Comparison of ENCODE assay signal across 11 mouse cellular contexts in genomic region chr17:28117451-28118209, GRCm38 (mm10). TPM values are rescaled to one million over a fixed set of nuclear protein-coding genes. Genes with fewer than 3 reads are reported as not detected.
DNase-seq lines count a peak whose midpoint lies in the region; ATAC-seq and TF ChIP-seq lines count a peak whose summit lies in the region.
"Had no signal": no experiment of that assay in that cellular context is flagged by ENCODE, and none has a peak within 500 bp of the region (broad histone marks: within the 10 kb centered on the region; RNA-seq: fewer than 3 reads in every experiment).

No protein-coding gene starts in this region.

- no peaks in the 10 kb centered on the region for H3K9me3 ChIP-seq in hindbrain, embryonic 12.5 days (replicated peaks)
- no peaks in the 10 kb centered on the region for H3K9me3 ChIP-seq in hindbrain, postnatal 0 days (ENCODE audit: low read length)
- H3K9me3 ChIP-seq: G1E had no signal

- no peak for DNase-seq in hindbrain, postnatal 0 days (ENCODE audit: low spot score)
- peak; percentile 82 for DNase-seq in adrenal gland, adult 2 months
- peak; percentile 13 to 42 for DNase-seq in gastrocnemius, adult 8-10 months (ENCODE audit: low spot score in 2 of 2)
- DNase-seq in heart, postnatal 36 days, result peak; percentile 43 to 46
- no peak for DNase-seq in right cerebral cortex, postnatal 14 days
- DNase-seq in kidney, postnatal 10 days, result no peak

- TF ChIP-seq CTCF in hindbrain, postnatal 0 days (IDR thresholded peaks at IDR 0.05; ENCODE audit: low read depth), result no peak

- ATAC-seq in hindbrain, embryonic 12.5 days (ENCODE audit: low FRiP score), result no peak
- no peak; the same call in 1 of the 2 replicates for ATAC-seq in hindbrain, postnatal 0 days
- ATAC-seq in activated CD4-positive, CD25-positive, alpha-beta regulatory T cell, adult 4 months, result no peak

- intact Hi-C loops in heart, postnatal 36 days (cut with DNase I), result no loop called here

- no peak overlapping the region for H3K27ac ChIP-seq in hindbrain, embryonic 12.5 days
- H3K27ac ChIP-seq in hindbrain, postnatal 0 days, result no peak overlapping the region
- H3K27ac ChIP-seq: macrophage had no signal

- H3K36me3 ChIP-seq in hindbrain, embryonic 12.5 days, result no peaks in the 10 kb centered on the region
- no peaks in the 10 kb centered on the region for H3K36me3 ChIP-seq in hindbrain, postnatal 0 days (ENCODE audit: insufficient read depth, low read length)
- H3K36me3 ChIP-seq: G1E had no signal

- no peak overlapping the region for H3K4me3 ChIP-seq in hindbrain, embryonic 12.5 days
- no peak overlapping the region for H3K4me3 ChIP-seq in hindbrain, postnatal 0 days (ENCODE audit: low read length)

- peaks cover 16% of the 10 kb centered on the region for H3K4me1 ChIP-seq in hindbrain, embryonic 12.5 days
- no peaks in the 10 kb centered on the region for H3K4me1 ChIP-seq in hindbrain, postnatal 0 days (ENCODE audit: insufficient read depth, low read length)

- H3K27me3 ChIP-seq in hindbrain, embryonic 12.5 days, result no peaks in the 10 kb centered on the region
- H3K27me3 ChIP-seq in hindbrain, postnatal 0 days (ENCODE audit: insufficient read depth, low read length), result no peaks in the 10 kb centered on the region

- H3K4me2 ChIP-seq in hindbrain, embryonic 12.5 days (replicated peaks), result no peak overlapping the region
- no peak overlapping the region for H3K4me2 ChIP-seq in hindbrain, postnatal 0 days (ENCODE audit: low read depth, low read length)

- 0 out of 2 replicates have a peak overlapping the region, but pooled peaks have one; percentile 18 for H3K9ac ChIP-seq in hindbrain, embryonic 12.5 days
- no peak overlapping the region for H3K9ac ChIP-seq in hindbrain, postnatal 0 days (replicated peaks; ENCODE audit: low read length)

- WGBS in hindbrain, embryonic 12.5 days, result 45% methylated on average over 19 of the region's 19 CpGs
- WGBS in hindbrain, postnatal 0 days, result 34% methylated on average over 19 of the region's 19 CpGs

RNA-seq across cellular contexts. Expression of gene Scube3, which starts 24.3 kb away (rescaled TPM):
- polyA plus RNA-seq in hindbrain, embryonic 12.5 days (2016; fragmentation: Nextera tagmentation; extraction: Ambion mirVana), result 11.1 and 12.4 TPM in 2 replicates
- total RNA-seq in hindbrain, postnatal 0 days (2014; rRNA removed), result 10.7 and 10.9 TPM in 2 replicates
- polyA plus RNA-seq in hindbrain, postnatal 0 days (2015; fragmentation: Nextera tagmentation; extraction: Ambion mirVana), result 2.1 TPM in 2 replicates
- total RNA-seq in adrenal gland, adult 2 months (2021), result 10 to 100 TPM in 1 of 2 experiments, 1 to 10 TPM in 1; 9.8 to 16.7 TPM
- polyA plus RNA-seq in adrenal gland, adult 2 months (2012; rRNA removed), result 28.1 and 33.1 TPM in 2 replicates
- under 1 TPM; 0.05 to 0.46 (median 0.30) TPM for total RNA-seq in gastrocnemius, adult 8-10 months (2022)
- total RNA-seq in heart, postnatal 36 days (2021), result under 1 TPM; 0.53 to 0.70 TPM
- polyA plus RNA-seq in activated CD4-positive, CD25-positive, alpha-beta regulatory T cell, adult 4 months (2017; shearing (Covaris generic)), result not detected
- total RNA-seq: granulocyte monocyte progenitor cell, adult 5-6 weeks had no signal
- polyA plus RNA-seq: G1E had no signal

RNA-seq across cellular contexts. Expression of gene Tcp11, which starts 37.2 kb away (rescaled TPM):
- polyA plus RNA-seq in hindbrain, embryonic 12.5 days (2016; fragmentation: Nextera tagmentation; extraction: Ambion mirVana), result 1.9 and 2.6 TPM in 2 replicates
- 2.9 and 3.6 TPM in 2 replicates for total RNA-seq in hindbrain, postnatal 0 days (2014; rRNA removed)
- polyA plus RNA-seq in hindbrain, postnatal 0 days (2015; fragmentation: Nextera tagmentation; extraction: Ambion mirVana), result 1.9 and 2.0 TPM in 2 replicates
- under 1 TPM in 1 of 2 experiments, not detected in 1; 0.24 TPM for total RNA-seq in adrenal gland, adult 2 months (2021)
- polyA plus RNA-seq in adrenal gland, adult 2 months (2012; rRNA removed), result 0.08 TPM in 1 of 2 replicates, not detected in the other
- not detected for total RNA-seq in gastrocnemius, adult 8-10 months (2022)
- not detected for total RNA-seq in heart, postnatal 36 days (2021)
- 1 to 10 TPM; 1.0 to 1.6 TPM for polyA plus RNA-seq in activated CD4-positive, CD25-positive, alpha-beta regulatory T cell, adult 4 months (2017; shearing (Covaris generic))
- total RNA-seq: G1E had no signal
- polyA plus RNA-seq: G1E, macrophage had no signal

RNA-seq across cellular contexts. Expression of gene Zfp523, which starts 59.3 kb away (rescaled TPM):
- polyA plus RNA-seq in hindbrain, embryonic 12.5 days (2016; fragmentation: Nextera tagmentation; extraction: Ambion mirVana), result 50.0 and 50.6 TPM in 2 replicates
- total RNA-seq in hindbrain, postnatal 0 days (2014; rRNA removed), result 76.0 and 78.3 TPM in 2 replicates
- 37.7 and 39.3 TPM in 2 replicates for polyA plus RNA-seq in hindbrain, postnatal 0 days (2015; fragmentation: Nextera tagmentation; extraction: Ambion mirVana)
- total RNA-seq in adrenal gland, adult 2 months (2021), result 10 to 100 TPM; 31.3 to 39.2 TPM
- polyA plus RNA-seq in adrenal gland, adult 2 months (2012; rRNA removed), result 118 and 122 TPM in 2 replicates
- 10 to 100 TPM; 13.0 to 19.2 (median 16.7) TPM for total RNA-seq in gastrocnemius, adult 8-10 months (2022)
- 10 to 100 TPM; 14.3 to 16.0 TPM for total RNA-seq in heart, postnatal 36 days (2021)
- polyA plus RNA-seq in activated CD4-positive, CD25-positive, alpha-beta regulatory T cell, adult 4 months (2017; shearing (Covaris generic)), result 1 to 10 TPM; 4.2 to 5.1 TPM

Comparison
In these comparisons a context has a peak if more than half of its experiments do, and no peak if none do; other contexts are left out.
1. DNase-seq: peak in adrenal gland, adult 2 months (single experiment), gastrocnemius, adult 8-10 months (2 of 2) and heart, postnatal 36 days (2 of 2); none in hindbrain, postnatal 0 days (single experiment), right cerebral cortex, postnatal 14 days (single experiment) and kidney, postnatal 10 days (single experiment).